Mouse (Mus musculus) thymus, adult 2 months (tissue): ENCODE measurements around the gene Cd5.

Experiments used
- CTCF ChIP-seq: fragments of 200-500 bp; IDR thresholded peaks from 2 replicates; pipeline ENCODE4 v1.5.1; 2012; ENCODE audit warnings: mild to moderate bottlenecking, control low read depth, low read length, moderate library complexity, borderline replicate concordance; ENCODE audit not compliant: control insufficient read depth, poor library complexity, insufficient read depth; ENCODE audit errors: extremely low read depth
- POLR2A ChIP-seq: fragments of 200-500 bp; IDR thresholded peaks from 2 replicates; pipeline ENCODE4 v1.6.1; 2012; ENCODE audit warnings: mild to moderate bottlenecking, low read length, control low read depth, moderate library complexity; ENCODE audit not compliant: control insufficient read depth, poor library complexity, insufficient read depth; ENCODE audit errors: extremely low read depth

- TF ChIP-seq CTCF: no peak
- no peak for TF ChIP-seq POLR2A
Measured at GRCm38 (mm10) chr19:10749295-10749694, 10.5 kb upstream of the Cd5 start.
